Mouse (Mus musculus) urinary bladder, adult 18-20 months (tissue): ENCODE measurements around the gene Chgb.

Experiments
- DNase-seq, 2 experiments: peaks; one replicate each; pipeline ENCODE4 v3.0.0; 2022; ENCODE audit warnings: low spot score in 2 of 2, mixed read lengths in 2 of 2

Gene Chgb

DNA sequence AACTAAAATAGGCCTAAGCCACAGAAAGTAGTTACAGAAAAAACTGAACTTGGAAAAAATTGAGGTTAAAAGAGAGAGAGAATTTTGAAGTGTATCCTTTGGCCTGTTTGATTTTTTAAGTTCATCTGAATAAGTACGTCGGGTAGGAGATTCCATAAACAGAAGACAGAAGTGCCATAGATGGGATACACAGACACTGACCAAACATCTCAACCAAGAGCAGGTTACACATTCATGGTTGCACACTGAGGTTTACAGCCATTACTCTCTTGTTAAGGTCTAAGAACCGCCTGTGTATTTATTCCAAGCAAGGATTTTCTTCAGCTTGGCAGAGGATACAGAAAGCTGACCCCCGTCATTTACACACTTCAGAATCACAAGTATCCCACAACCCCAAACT, at the start of gene Chgb:
Chgb (plus strand) TSS at position 301 of the 400 bp plus-strand sequence.
- DNase-seq: no peak

DNA sequence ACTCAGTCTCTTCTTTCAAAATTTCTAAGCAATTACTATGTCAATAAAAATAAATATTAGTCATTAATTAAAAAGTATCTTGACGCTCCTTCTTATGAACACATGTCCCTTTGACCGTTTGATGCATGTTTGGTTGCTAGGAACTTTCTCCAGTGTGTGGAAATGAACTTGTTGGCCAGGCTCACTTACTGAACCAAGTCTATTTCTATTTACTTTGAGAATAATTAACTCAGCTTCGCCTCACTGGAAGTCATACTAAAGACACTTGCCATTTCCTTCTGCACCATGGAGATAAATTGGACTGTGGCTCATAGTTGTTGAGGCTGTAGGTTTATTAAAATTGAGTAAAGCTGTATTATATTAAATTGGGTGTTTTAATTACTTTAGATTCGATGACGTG, 48.1 kb upstream of the Chgb start:
- no peak for DNase-seq

DNA sequence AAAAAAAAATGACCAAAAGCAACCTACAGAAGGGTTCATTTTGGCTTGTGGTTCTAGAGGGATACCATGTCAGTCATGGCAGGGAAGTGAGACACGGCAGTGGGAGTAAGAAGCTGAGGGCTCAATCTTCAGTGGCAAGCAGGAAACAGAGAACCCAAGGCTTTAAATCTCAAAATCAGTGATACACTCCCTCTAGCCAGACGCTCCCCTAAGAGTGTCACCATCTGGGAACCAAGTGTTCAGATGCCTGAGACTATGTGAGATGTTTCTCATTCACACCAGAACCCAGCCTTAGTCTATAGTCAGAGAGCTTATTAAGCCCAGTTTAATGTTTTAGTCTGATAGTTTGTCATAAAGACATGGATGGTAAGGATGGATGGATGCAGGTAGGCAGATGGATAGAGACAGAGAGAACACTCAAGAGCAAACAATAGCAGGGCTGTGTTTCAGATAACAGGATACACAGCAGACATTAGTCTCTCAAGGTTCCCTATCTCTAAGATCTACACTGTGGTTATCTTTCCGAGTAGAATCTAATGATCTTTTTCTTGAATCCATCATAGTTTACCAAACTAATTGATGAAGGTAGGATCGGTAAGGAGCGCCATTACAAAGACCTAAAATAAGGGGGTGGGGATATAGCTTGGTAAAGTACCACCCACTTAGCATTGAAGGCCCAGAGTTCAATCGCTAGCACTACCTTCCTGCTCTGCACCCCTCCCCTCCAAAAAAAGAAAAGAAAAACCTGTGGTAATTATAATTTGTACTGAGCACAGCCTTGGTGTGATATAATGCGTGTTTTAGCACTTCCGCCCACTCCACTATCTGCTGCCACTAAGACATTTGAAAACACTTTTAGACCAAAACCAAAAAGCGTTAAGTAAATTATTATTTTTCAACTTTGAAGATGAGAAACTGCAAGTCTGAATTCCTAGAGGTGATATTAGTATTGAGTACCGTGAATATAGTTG, 47.2 kb upstream of the Chgb start:
- no peak for DNase-seq

DNA sequence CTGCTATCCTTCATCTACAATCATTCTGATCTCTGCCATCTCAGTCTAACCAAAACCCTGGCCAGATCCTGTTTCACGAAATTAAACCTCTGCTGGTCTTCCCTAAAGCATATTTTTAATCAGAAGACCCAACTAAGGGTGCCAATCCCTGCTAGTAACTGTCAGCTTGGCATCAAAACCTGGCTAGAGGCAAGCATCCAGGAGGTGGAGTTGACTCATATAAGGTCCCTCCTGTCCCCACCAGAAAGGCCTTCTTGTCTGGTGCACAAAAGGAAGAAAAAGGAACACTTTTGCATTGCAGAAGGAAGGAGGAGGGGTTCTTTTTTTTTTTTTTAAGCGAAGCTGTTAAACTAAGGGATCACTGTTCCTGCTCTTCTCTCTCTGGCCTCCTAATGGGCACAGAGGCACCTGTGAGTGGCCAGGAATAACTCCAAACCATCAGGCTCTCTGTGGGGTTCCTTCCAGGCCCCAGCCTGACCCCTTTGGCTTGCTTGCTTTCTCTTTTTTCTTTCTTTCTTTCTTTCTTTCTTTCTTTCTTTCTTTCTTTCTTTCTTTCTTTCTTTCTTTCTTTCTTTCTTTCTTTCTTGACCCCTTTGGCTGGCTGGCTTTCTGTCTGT, 42.2 kb upstream of the Chgb start:
- no peak for DNase-seq

DNA sequence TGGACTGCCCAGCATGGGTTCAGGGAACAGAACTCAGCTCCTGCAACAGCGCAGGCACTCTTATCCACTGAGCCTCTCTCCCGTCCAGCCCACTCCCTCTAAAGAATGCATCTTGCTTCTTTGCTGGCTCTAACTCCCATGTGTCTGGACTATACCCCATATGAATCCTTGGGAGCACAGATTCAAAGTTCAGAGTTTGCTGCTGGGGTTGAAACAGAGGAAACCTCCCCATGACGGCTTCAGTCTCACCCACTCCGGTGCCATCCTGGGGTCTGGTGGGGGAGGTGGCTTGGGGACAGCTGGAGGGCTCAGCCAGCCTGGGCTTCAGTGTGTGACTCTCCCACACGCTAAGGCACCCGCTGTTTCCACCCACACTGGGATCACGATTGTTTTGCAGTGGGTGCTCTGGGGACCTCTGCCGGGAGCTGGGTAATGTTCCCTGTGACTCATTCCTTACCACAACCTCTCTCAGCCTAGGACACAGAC, 39.2 kb upstream of the Chgb start:
- no peak for DNase-seq

DNA sequence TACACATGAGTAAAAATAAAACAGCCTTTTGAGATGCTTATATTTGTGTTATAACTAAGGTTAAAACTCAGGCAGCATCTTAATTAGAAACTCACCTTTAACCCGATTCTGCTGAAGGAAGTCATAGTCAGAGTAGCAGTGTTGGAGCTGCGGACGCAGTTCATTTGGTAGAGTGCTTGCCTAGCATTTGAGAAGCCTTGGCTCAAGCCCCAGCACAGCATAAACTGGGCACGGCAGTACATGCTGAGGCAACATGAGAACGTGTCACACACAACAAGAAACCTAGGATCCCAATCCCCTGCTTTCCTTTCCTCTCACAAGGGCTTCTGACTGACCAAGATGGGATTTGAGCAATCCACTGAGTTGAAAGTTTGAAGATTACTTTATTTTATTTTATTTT, 36.2 kb upstream of the Chgb start:
- no peak for DNase-seq

DNA sequence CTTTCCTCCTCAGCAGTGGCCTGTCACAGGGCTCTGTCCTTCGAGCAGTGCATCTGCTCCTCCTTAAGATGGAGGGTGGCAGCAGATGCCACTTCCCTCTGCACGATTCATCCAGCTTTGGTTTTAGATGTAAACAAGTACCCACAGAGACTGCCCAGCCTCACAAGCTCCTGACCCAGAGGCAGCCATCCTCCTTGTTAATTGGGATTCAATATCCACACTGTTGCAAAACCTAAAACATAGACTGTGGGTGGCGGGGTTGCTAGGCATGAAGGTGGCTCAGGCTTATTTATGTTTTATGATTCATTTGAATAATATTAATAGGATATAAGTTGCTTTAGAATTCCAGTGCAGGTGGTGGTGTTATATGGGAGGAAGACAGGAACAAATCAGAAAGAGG, 35.0 kb upstream of the Chgb start:
- DNase-seq: no peak

DNA sequence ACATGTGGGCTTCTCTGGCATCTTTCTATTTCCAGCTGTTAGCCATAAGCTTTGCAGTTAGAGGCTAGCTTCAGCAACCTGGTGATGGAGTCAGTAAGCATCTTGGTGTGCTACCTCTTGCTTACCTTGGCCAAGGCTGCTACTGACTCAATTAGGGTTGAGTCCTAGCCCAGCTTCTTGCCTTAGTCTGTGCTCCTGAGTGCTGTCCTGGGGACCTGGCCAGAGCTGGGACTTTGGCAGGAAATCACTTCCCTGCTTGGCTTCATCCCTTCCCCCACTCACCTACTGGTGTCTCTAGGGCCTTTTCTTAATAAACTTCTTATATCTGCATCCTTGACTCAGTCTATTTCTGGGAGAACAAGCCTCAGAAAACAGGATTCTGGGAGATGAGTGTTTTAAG, 30.4 kb upstream of the Chgb start:
- DNase-seq: no peak

DNA sequence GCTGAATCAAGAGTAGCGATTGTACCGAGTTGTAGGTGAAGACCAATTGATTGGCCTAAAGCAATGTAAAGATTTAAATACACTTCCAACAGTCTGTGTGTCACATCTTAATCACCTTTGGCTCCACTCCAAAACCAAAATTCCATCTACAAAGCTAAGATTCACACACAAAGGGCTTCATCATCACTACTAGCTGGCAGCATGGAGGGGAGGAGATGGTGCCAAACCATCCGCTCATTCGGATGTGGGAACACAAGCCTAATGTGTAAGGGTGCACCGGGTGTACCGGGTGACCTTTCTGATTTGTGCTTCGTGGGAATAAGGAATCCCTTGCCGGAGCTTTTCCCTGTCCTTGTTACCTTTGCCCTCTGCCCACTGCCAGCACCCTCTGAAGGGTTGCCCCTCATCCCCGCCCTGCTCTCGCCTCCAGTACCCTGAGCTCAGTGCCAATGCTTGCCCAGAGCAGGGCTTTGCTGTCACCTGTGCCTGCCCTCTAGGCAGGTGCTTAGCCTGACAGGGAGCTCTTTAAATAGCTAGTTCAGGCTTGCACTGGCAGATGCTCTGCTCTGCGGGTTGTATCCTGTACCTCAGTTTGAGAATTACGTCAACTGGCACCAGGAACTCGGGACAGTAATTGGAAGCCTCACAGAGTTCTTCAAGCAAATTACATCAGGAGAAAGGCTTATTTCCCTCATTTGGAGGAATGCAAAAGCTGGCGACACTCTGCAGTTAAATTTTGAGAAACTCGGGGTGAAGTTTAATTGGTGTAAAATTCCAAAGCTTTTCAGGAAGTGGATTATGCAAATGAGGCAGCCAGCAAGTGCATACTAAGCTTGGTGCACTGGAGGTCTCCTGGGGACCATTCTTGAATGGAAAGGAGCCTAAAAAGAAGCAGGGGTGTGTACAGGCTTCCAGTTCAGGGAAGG, 29.7 kb upstream of the Chgb start:
- no peak for DNase-seq

DNA sequence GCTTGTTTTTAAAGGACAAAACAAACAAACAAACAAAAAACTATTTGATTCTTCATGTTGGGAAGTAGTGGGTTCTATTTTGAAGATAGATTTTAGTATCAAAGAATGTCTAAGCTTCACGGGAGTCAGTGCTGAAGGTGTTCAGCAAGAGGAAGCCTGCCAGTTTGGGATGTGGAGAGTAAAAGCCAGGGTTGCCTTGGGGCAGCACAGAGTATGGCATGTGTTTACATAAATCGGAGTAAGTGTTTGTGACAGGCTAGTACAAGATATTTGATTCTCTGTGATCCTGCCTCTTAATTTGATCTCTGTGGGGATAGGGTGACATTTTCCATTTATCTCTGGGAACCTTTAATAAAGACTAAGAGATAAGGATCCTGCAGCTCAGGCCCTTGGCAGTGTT, 28.7 kb upstream of the Chgb start:
- no peak for DNase-seq

DNA sequence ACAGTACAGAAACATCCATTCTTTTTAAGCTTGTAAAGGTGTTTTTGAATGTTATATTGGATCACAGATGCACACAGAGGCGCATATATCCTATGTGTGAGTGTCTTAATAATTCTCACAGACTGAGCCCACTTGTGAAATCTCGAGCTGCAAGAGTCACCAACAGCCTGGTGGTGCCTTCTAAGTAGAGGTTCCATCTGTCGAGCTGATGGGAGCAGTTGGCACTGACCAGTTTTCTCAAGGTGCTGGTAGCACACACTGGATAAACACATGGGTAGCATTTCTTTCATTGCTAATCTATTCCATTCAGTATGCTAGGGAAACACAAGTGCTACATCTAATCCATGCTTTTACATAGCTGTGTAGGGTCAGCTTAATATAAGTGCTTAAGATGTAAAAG, 27.9 kb upstream of the Chgb start:
- no peak for DNase-seq

DNA sequence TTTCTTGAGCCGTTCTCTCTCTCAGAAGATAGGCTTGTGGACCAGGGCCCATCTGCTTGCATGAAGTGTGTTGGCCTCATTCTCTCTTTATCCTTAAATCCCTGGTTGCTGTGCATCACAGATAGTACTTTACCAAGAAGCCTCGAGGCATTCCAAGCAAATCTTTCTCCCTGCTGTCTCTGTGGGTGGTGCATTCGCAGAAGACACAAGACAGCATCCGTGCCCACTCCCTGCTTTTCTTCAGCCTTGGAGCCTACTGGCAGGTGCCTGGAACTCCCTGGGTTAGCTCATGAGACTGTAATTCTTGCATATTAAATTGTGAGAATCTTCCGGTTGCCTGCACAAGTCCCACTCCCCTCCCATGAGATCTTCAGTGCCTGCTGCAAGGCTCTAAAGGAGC, 23.2 kb upstream of the Chgb start:
- DNase-seq: no peak

DNA sequence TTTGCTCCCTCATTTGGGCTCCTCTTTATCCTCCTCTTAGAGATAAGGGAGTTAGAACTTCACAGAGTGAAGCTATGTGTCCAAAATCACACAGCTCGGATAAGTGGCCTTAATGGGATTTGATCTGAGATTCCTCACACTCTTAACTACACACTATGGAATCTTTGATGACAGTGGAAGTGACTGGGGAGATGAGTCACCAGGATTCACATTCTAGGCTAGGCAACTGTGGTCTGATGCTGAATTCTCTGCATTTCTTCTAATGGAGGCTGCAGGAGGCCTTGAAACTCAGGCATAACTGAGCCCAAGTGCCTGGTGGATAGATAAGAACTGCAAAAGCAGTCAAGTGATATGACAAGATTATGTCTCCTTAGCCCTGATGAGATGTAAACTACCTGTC, 10.3 kb upstream of the Chgb start:
- no peak for DNase-seq

DNA sequence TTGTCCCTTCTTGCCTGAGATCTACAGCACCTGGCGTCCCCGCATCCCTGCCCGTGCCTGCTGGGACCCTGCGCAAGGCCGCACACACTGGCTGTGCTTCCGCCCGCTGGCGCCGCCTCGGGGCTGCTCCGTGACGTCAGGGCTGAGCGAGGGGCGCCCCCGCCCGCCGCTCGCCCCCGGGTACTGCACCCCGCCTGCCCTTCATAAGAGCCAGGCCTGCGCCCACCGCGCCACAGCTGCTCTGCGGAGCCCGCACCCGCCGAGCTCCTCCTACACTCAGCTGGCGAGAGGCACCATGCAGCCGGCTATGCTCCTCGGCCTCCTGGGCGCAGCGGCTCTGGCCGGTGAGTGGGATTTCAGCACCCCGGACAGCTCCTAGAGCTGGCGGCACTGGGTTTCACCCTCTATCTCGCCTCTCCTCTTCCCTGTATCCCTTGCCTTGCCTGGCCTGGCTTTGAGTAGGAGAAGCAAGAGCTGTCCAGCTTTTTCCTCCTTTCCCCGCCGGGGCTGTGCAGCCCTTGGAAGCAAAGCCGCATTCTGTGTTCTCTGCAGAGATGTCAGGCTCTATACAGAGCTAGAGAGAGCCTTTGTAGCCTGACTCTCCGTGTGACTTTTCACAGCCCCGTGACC, 476 bp downstream of the Chgb start:
- peak; percentile 64 to 66 for DNase-seq

DNA sequence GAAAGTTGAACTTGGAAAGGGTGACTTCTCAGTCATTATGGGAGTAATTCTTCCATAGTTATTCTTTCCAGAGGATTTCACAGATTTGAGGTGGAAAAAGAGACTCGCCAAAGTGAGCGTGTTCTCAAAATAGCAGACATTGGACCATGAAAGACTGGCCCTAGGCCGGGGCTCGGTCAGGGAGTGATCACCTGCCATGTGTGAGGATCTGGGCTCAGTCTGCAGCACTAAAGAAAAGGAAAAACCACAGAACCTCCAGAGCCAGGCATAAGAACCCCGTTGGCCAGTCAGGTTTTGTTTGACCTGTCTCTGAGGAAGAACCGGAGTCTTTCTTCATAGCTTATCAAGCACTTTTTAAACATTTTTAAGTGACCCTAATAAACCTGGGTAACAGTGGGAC, 3.0 kb downstream of the Chgb start:
- DNase-seq: no peak

DNA sequence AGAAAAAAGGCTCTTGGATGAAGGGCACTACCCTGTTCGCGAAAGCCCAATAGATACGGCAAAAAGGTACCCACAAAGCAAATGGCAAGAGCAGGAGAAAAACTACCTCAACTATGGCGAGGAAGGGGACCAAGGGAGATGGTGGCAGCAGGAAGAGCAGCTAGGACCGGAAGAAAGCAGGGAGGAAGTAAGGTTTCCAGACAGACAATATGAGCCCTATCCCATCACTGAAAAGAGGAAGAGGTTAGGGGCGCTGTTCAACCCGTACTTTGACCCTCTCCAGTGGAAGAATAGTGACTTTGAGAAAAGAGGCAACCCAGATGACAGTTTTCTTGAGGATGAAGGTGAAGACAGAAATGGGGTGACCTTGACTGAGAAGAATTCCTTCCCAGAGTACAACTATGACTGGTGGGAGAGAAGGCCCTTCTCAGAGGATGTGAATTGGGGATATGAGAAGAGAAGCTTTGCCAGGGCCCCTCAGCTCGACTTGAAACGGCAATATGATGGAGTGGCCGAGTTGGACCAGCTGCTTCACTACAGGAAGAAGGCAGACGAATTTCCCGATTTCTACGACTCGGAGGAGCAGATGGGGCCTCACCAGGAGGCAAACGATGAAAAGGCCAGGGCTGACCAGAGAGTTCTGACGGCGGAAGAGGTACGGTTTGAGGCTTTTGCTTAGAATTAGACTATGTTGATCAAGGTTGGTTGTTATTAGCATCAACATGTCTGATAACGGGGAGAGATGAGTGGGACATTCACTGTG, 12.5 kb downstream of the Chgb start:
- DNase-seq: no peak

DNA sequence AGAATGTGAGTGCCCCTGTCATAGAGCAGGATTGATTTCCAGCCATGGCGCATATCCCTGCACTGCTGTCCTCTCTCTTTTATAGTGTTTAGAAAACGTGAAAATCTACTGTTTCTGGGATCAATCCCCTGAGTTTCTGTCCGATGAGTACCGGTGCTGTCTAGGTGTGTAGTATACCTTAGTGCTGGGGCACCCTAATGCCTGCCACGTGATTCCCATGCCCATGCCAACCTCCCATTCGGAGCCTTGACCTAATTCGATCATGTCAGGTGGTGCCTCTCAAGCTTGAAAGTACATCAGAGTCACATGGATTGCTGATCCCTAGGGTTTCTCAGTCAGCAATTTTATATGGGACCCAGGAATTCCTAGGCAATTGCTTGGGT, 13.1 kb downstream of the Chgb start:
- no peak for DNase-seq

DNA sequence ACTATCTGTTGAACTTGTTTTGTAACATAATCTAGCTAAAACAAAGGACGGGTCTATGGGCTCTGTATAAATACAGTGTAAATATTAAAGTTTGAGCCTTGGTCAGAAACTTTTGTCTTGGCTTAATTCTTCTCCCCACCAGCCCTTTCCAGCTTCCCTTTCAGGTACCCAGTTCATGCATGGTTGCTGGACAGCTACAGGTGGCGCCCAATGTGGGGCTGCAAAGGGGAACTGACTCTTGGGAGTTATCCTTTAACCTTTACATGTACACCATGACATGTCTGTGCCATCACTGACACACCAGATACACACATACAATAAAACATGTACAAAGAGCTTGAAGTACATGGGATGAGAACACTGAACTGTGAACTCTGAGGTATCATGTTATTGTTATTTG, 21.9 kb downstream of the Chgb start:
- no peak for DNase-seq

DNA sequence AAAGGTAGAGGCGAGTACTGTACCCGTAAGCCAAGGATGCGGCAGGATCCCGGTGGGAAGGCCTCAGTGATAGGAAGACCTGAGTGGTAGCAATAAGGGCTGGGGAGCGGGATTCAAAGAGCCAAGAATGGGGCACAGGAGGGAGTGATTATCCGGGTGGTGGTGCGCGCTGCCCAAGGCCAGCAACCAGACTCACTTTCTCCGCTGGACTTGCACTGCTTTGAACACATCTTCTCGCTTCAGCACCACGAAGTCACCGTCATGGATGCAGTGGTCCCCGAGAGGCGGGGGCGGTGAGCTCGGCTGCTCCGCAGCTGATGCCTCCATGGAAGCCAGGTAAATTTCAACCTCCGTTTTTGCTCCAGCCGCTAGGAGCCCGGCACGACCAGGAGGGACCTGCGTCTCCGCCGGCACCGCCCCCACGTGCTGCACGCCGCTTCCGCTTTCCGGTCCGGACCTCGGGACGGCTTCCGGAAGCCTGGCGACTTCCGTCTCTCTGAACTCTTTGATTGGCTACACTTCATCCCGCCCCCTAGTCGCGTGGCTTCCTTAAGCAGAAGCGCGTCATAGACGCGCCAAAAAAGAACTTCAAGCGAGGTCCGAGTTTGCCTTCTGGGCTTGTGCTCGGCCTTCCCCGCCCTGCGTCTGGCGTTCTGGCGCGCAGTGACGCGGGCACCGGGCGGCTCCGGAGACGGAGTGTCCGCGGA, 34.7 kb downstream of the Chgb start, which contains the start of the genes Trmt6 and Mcm8:
Trmt6 (minus strand) TSS at position 448 of the 707 bp plus-strand sequence.
Mcm8 (plus strand) TSS at position 534 of the 707 bp plus-strand sequence.
- DNase-seq: peak; percentile 75 to 87

DNA sequence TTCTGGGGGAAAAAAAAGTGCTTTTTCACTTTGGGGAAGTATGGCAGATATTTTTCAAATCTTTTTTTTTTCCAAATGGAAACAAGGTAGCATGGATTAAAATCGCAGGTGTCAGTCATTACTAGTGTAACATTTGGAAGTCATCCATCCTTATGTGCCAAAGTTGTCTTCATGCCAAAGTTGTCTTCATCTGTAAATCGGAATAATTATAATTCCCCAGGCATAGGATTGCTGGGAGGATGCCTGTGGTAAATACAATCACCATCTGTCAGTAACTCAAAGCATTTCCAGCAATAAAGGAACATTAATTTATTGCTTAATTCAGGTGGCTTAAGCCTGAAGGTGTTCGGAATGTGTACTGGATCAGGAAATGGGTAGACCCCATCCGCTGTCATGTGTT, 60.0 kb downstream of the Chgb start:
- no peak for DNase-seq
